Mouse (Mus musculus): Measurements from ENCODE around the gene Atp6v0e. TPM values are rescaled to one million over a fixed set of nuclear protein-coding genes. Genes with fewer than 3 reads are reported as not detected.

Gene Atp6v0e
- total RNA-seq, 2 experiments from 2014 or later: 41.3 to 44.1 TPM

GRCm38 (mm10) chr17:26676252-26676615 lies 13.2 kb downstream of the Atp6v0e start:
- intact Hi-C loops (cut with DNase I): loop anchor here (1.0 to 5.0 kb wide), 2 partner anchors 39 to 456 kb away; partner anchors contain the start of genes Crebrf and Uqcc2

GRCm38 (mm10) chr17:26676616-26677376 lies 13.8 kb downstream of the Atp6v0e start:
- intact Hi-C loops (cut with DNase I): loop anchor here (1.0 to 5.0 kb wide), 2 partner anchors 39 to 456 kb away; partner anchors contain the start of genes Crebrf and Uqcc2
- DNase-seq (ENCODE audit: low spot score in 2 of 2): no peak

More at GRCm38 (mm10) chr17:26676252-26676615, 13.2 kb downstream of the Atp6v0e start:
- peak; percentile 89 to 92 for DNase-seq (ENCODE audit: low spot score in 2 of 2)

- no peak for DNase-seq (ENCODE audit: low spot score in 2 of 2)
- intact Hi-C loops (cut with DNase I): loop anchor here (5.0 kb wide), 1 partner anchor 454 kb away; the partner anchor contains the start of gene Uqcc2
Measured at GRCm38 (mm10) chr17:26677711-26678637, 14.9 kb downstream of the Atp6v0e start.

- no peak for DNase-seq (ENCODE audit: low spot score in 2 of 2)
- intact Hi-C loops (cut with DNase I): no loop called here
Measured at GRCm38 (mm10) chr17:26681276-26681675, 18.2 kb downstream of the Atp6v0e start.

GRCm38 (mm10) chr17:26686334-26687000 lies 23.4 kb downstream of the Atp6v0e start:
- no peak for DNase-seq (ENCODE audit: low spot score in 2 of 2)
- intact Hi-C loops (cut with DNase I): no loop called here

GRCm38 (mm10) chr17:26688795-26689735 lies 26.0 kb downstream of the Atp6v0e start:
- intact Hi-C loops (cut with DNase I): no loop called here
- DNase-seq (ENCODE audit: low spot score in 2 of 2): no peak

GRCm38 (mm10) chr17:26689810-26690209 lies 26.8 kb downstream of the Atp6v0e start:
- no peak for DNase-seq (ENCODE audit: low spot score in 2 of 2)
- intact Hi-C loops (cut with DNase I): no loop called here

- intact Hi-C loops (cut with DNase I): no loop called here
- DNase-seq (ENCODE audit: low spot score in 2 of 2): no peak
Measured at GRCm38 (mm10) chr17:26690236-26690635, 27.2 kb downstream of the Atp6v0e start.

GRCm38 (mm10) chr17:26691110-26691509 lies 28.1 kb downstream of the Atp6v0e start:
- intact Hi-C loops (cut with DNase I): no loop called here
- DNase-seq (ENCODE audit: low spot score in 2 of 2): no peak

- peak in 1 of 2 experiments; percentile 62 for DNase-seq (ENCODE audit: low spot score in 2 of 2)
- intact Hi-C loops (cut with DNase I): no loop called here
Measured at GRCm38 (mm10) chr17:26693424-26693823, 30.4 kb downstream of the Atp6v0e start.

GRCm38 (mm10) chr17:26694171-26694570 lies 31.1 kb downstream of the Atp6v0e start:
- no peak for DNase-seq (ENCODE audit: low spot score in 2 of 2)
- intact Hi-C loops (cut with DNase I): no loop called here

- intact Hi-C loops (cut with DNase I): no loop called here
- no peak for DNase-seq (ENCODE audit: low spot score in 2 of 2)
Measured at GRCm38 (mm10) chr17:26695193-26695592, 32.2 kb downstream of the Atp6v0e start.

GRCm38 (mm10) chr17:26698846-26699245 lies 35.8 kb downstream of the Atp6v0e start:
- intact Hi-C loops (cut with DNase I): no loop called here
- no peak for DNase-seq (ENCODE audit: low spot score in 2 of 2)

- intact Hi-C loops (cut with DNase I): no loop called here
- no peak for DNase-seq (ENCODE audit: low spot score in 2 of 2)
Measured at GRCm38 (mm10) chr17:26699819-26700616, 37.0 kb downstream of the Atp6v0e start.

GRCm38 (mm10) chr17:26701565-26701964 lies 38.5 kb downstream of the Atp6v0e start:
- DNase-seq (ENCODE audit: low spot score in 2 of 2): no peak
- intact Hi-C loops (cut with DNase I): no loop called here

GRCm38 (mm10) chr17:26702621-26703020 lies 39.6 kb downstream of the Atp6v0e start:
- intact Hi-C loops (cut with DNase I): no loop called here
- no peak for DNase-seq (ENCODE audit: low spot score in 2 of 2)

GRCm38 (mm10) chr17:26703671-26704070 lies 40.6 kb downstream of the Atp6v0e start:
- DNase-seq (ENCODE audit: low spot score in 2 of 2): no peak
- intact Hi-C loops (cut with DNase I): no loop called here

All from left cerebral cortex, postnatal 36 days (tissue).